Comparison of ENCODE assay signal across 8 mouse cellular contexts in genomic region chr9:60521143-60521542, GRCm38 (mm10). TPM values are rescaled to one million over a fixed set of nuclear protein-coding genes. Genes with fewer than 3 reads are reported as not detected.
A peak's percentile ranks its signal among the peaks of the same experiment; 100 is the strongest.
DNase-seq lines count a peak whose midpoint lies in the region; ATAC-seq and TF ChIP-seq lines count a peak whose summit lies in the region.

No protein-coding gene starts in this region.

- H3K27me3 ChIP-seq in heart, embryonic 10.5 days (ENCODE audit: insufficient read depth, poor library complexity, severe bottlenecking): peaks cover 13% of the 10 kb centered on the region
- H3K27me3 ChIP-seq in hindbrain, embryonic 10.5 days (ENCODE audit: insufficient read depth, poor library complexity, severe bottlenecking): peaks cover 85% of the 10 kb centered on the region
- peaks cover 17% of the 10 kb centered on the region for H3K27me3 ChIP-seq in liver, postnatal 0 days (ENCODE audit: insufficient read depth, low read length)
- peaks cover 3% of the 10 kb centered on the region; the same call in 1 of the 2 replicates for H3K27me3 ChIP-seq in thymus, adult 2 months (ENCODE audit: control insufficient read depth, insufficient read depth, low read length)

- ATAC-seq in liver, postnatal 0 days: no peak

- H3K4me1 ChIP-seq in heart, embryonic 10.5 days: peaks cover 76% of the 10 kb centered on the region
- peaks cover 70% of the 10 kb centered on the region for H3K4me1 ChIP-seq in hindbrain, embryonic 10.5 days (replicated peaks)
- H3K4me1 ChIP-seq in liver, postnatal 0 days (ENCODE audit: insufficient read depth): no peaks in the 10 kb centered on the region; the same call in 1 of the 2 replicates
- H3K4me1 ChIP-seq in thymus, adult 2 months (replicated peaks; ENCODE audit: control insufficient read depth, insufficient read depth, low read length): 0 out of 2 replicates have a peak, but pooled peaks cover 2% of the 10 kb centered on the region

- WGBS in heart, embryonic 10.5 days: 23% methylated on average over 5 of the region's 5 CpGs
- 32% methylated on average over 5 of the region's 5 CpGs for WGBS in hindbrain, embryonic 10.5 days
- 47% methylated on average over 5 of the region's 5 CpGs for WGBS in liver, postnatal 0 days (ENCODE audit: insufficient replicate concordance)
- WGBS in thymus, adult 2 months: 85% methylated on average over 5 of the region's 5 CpGs

- no peak for TF ChIP-seq EP300 in liver, postnatal 0 days (IDR thresholded peaks at IDR 0.05; ENCODE audit: low read depth)

- intact Hi-C loops in gastrocnemius, postnatal 36 days (cut with DNase I): loop anchor here (2.0 kb wide), 1 partner anchor 246 kb away; no protein-coding TSS in a partner anchor

- no peaks in the 10 kb centered on the region for H3K36me3 ChIP-seq in heart, embryonic 10.5 days
- no peaks in the 10 kb centered on the region for H3K36me3 ChIP-seq in hindbrain, embryonic 10.5 days
- H3K36me3 ChIP-seq in liver, postnatal 0 days (replicated peaks; ENCODE audit: insufficient read depth, low read length): no peaks in the 10 kb centered on the region
- H3K36me3 ChIP-seq in thymus, adult 2 months (ENCODE audit: control insufficient read depth, insufficient read depth, low read length): no peaks in the 10 kb centered on the region

- DNase-seq in heart, embryonic 10.5 days (ENCODE audit: low spot score): no peak
- DNase-seq in heart, adult 9 months (ENCODE audit: low spot score in 2 of 2): no peak
- DNase-seq in A20 (ENCODE audit: low read depth, low spot score): peak; percentile 35
- no peak for DNase-seq in hindbrain, embryonic 10.5 days (ENCODE audit: low spot score)
- DNase-seq in liver, postnatal 0 days: no peak
- DNase-seq in thymus, adult 2 months: no peak
- no peak for DNase-seq in gastrocnemius, postnatal 36 days
- no peak for DNase-seq in ovary, adult 18-20 months (ENCODE audit: low spot score)

- peak overlapping the region; percentile 91 for H3K4me2 ChIP-seq in liver, postnatal 0 days (ENCODE audit: low read depth, low read length)

- no peak for TF ChIP-seq CTCF in liver, postnatal 0 days (IDR thresholded peaks at IDR 0.05; ENCODE audit: low read depth)
- TF ChIP-seq CTCF in thymus, adult 2 months (IDR thresholded peaks at IDR 0.05; ENCODE audit: borderline replicate concordance, control insufficient read depth, extremely low read depth, insufficient read depth, low read length, poor library complexity): no peak

- no peaks in the 10 kb centered on the region for H3K9me3 ChIP-seq in heart, embryonic 10.5 days
- no peaks in the 10 kb centered on the region for H3K9me3 ChIP-seq in hindbrain, embryonic 10.5 days
- no peaks in the 10 kb centered on the region for H3K9me3 ChIP-seq in liver, postnatal 0 days (ENCODE audit: low read length)

- H3K27ac ChIP-seq in heart, embryonic 10.5 days: peak overlapping the region; percentile 92
- H3K27ac ChIP-seq in hindbrain, embryonic 10.5 days: 0 out of 2 replicates have a peak overlapping the region, but pooled peaks have one; percentile 35
- no peak overlapping the region for H3K27ac ChIP-seq in liver, postnatal 0 days (ENCODE audit: low read depth)
- no peak overlapping the region for H3K27ac ChIP-seq in thymus, adult 2 months (ENCODE audit: control insufficient read depth, insufficient read depth, low read length)

- no peak overlapping the region for H3K9ac ChIP-seq in liver, postnatal 0 days (replicated peaks)

- no peak for TF ChIP-seq POLR2A in thymus, adult 2 months (IDR thresholded peaks at IDR 0.05; ENCODE audit: control insufficient read depth, extremely low read depth, insufficient read depth, low read length, poor library complexity)

- peak overlapping the region; percentile 82 for H3K4me3 ChIP-seq in heart, embryonic 10.5 days
- H3K4me3 ChIP-seq in hindbrain, embryonic 10.5 days: peak overlapping the region; percentile 65
- peak overlapping the region; percentile 56; the same call in 1 of the 2 replicates for H3K4me3 ChIP-seq in liver, postnatal 0 days (ENCODE audit: low read depth, low read length)
- no peak overlapping the region for H3K4me3 ChIP-seq in thymus, adult 2 months (ENCODE audit: control insufficient read depth, insufficient read depth, low read length)

RNA-seq across cellular contexts. Expression of gene Thsd4, which starts 0.7 kb away (rescaled TPM):
- polyA plus RNA-seq in heart, embryonic 10.5 days (2016; fragmentation: Nextera tagmentation; extraction: Ambion mirVana): 19.5 and 24.2 TPM in 2 replicates
- 4.0 and 6.7 TPM in 2 replicates for polyA plus RNA-seq in hindbrain, embryonic 10.5 days (2016; fragmentation: Nextera tagmentation; extraction: Ambion mirVana)
- polyA plus RNA-seq in liver, postnatal 0 days (2015; fragmentation: Nextera tagmentation; extraction: Ambion mirVana): 0.56 and 0.70 TPM in 2 replicates
- polyA plus RNA-seq in thymus, adult 2 months (2012; rRNA removed): 4.3 and 4.6 TPM in 2 replicates
- total RNA-seq in gastrocnemius, postnatal 36 days (2021): under 1 TPM; 0.59 to 0.84 TPM

Comparison
In these comparisons a context has a peak if more than half of its experiments do, and no peak if none do; other contexts are left out.
1. H3K27ac ChIP-seq: peak in heart, embryonic 10.5 days (single experiment) and hindbrain, embryonic 10.5 days (single experiment); none in liver, postnatal 0 days (single experiment) and thymus, adult 2 months (single experiment).